Mouse (Mus musculus): Measurements from ENCODE around the gene Ttll5.

- TF ChIP-seq CTCF (IDR thresholded peaks at IDR 0.05) = no peak
- TF ChIP-seq POLR2A (IDR thresholded peaks at IDR 0.05; ENCODE audit: insufficient read depth, low read depth, low read length) = no peak
- TF ChIP-seq EP300 (IDR thresholded peaks at IDR 0.05; ENCODE audit: insufficient read depth, low read depth, low read length) = no peak
These were observed 198.0 kb downstream of the Ttll5 start for GRCm38 (mm10) chr12:86022282-86022984.
